9 mouse cellular contexts compared by ENCODE assay signal in genomic region chr10:66914288-66914975, GRCm38 (mm10).
A peak's percentile ranks its signal among the peaks of the same experiment; 100 is the strongest.
DNase-seq lines count a peak whose midpoint lies in the region; ATAC-seq and TF ChIP-seq lines count a peak whose summit lies in the region.
"Had no signal": no experiment of that assay in that cellular context is flagged by ENCODE, and none has a peak within 500 bp of the region (broad histone marks: within the 10 kb centered on the region; RNA-seq: fewer than 3 reads in every experiment).

No protein-coding gene starts in this region.

- H3K9ac ChIP-seq in hindbrain, embryonic 12.5 days = no peak overlapping the region
- H3K9ac ChIP-seq in limb, embryonic 13.5 days = no peak overlapping the region
- no peak overlapping the region for H3K9ac ChIP-seq in liver, embryonic 12.5 days

- H3K4me1 ChIP-seq in E14TG2a.4 (replicated peaks; ENCODE audit: low read depth, low read length) = peaks cover 93% of the 10 kb centered on the region
- peaks cover 40% of the 10 kb centered on the region for H3K4me1 ChIP-seq in hindbrain, embryonic 12.5 days
- peaks cover 50% of the 10 kb centered on the region for H3K4me1 ChIP-seq in limb, embryonic 13.5 days
- peaks cover 33% of the 10 kb centered on the region for H3K4me1 ChIP-seq in liver, embryonic 12.5 days

- no peaks in the 10 kb centered on the region for H3K27me3 ChIP-seq in E14TG2a.4 (ENCODE audit: insufficient read depth, low read length)
- H3K27me3 ChIP-seq in hindbrain, embryonic 12.5 days = no peaks in the 10 kb centered on the region
- H3K27me3 ChIP-seq in limb, embryonic 13.5 days = 0 out of 2 replicates have a peak, but pooled peaks cover 2% of the 10 kb centered on the region
- peaks cover 6% of the 10 kb centered on the region; the same call in 1 of the 2 replicates for H3K27me3 ChIP-seq in liver, embryonic 12.5 days (replicated peaks)

- peak; percentile 89 for DNase-seq in ZHBTc4 (ENCODE audit: low read depth, low spot score)
- no peak for DNase-seq in MN1 (ENCODE audit: low spot score)
- no peak for DNase-seq in c-Kit-positive CD71-positive TER-119-positive erythroid progenitor cells, embryonic 14.5 days (ENCODE audit: low spot score)

- no peak for TF ChIP-seq CTCF in E14TG2a.4 (conservative IDR thresholded peaks at IDR 0.05; ENCODE audit: low read length)

- H3K9me3 ChIP-seq in E14TG2a.4 (ENCODE audit: low read length) = no peaks in the 10 kb centered on the region
- no peaks in the 10 kb centered on the region for H3K9me3 ChIP-seq in hindbrain, embryonic 12.5 days (replicated peaks)
- no peaks in the 10 kb centered on the region for H3K9me3 ChIP-seq in limb, embryonic 13.5 days
- H3K9me3 ChIP-seq in liver, embryonic 12.5 days (replicated peaks) = no peaks in the 10 kb centered on the region

- peak; percentile 68 for ATAC-seq in hindbrain, embryonic 12.5 days (ENCODE audit: low FRiP score)
- no peak for ATAC-seq in limb, embryonic 13.5 days (ENCODE audit: low FRiP score, low read depth)
- ATAC-seq in liver, embryonic 12.5 days = no peak

- H3K27ac ChIP-seq in hindbrain, embryonic 12.5 days = peak overlapping the region; percentile 64
- H3K27ac ChIP-seq in limb, embryonic 13.5 days = no peak overlapping the region
- no peak overlapping the region for H3K27ac ChIP-seq in liver, embryonic 12.5 days
- H3K27ac ChIP-seq: layer of hippocampus, adult 2 months had no signal

- H3K4me3 ChIP-seq in E14TG2a.4 (replicated peaks; ENCODE audit: low read length) = peak overlapping the region; percentile 60
- no peak overlapping the region for H3K4me3 ChIP-seq in hindbrain, embryonic 12.5 days
- H3K4me3 ChIP-seq in limb, embryonic 13.5 days = no peak overlapping the region
- H3K4me3 ChIP-seq in liver, embryonic 12.5 days = no peak overlapping the region
- H3K4me3 ChIP-seq: myocyte had no signal

- no peaks in the 10 kb centered on the region for H3K36me3 ChIP-seq in E14TG2a.4 (ENCODE audit: insufficient read depth, low read length)
- H3K36me3 ChIP-seq in hindbrain, embryonic 12.5 days = no peaks in the 10 kb centered on the region
- H3K36me3 ChIP-seq in limb, embryonic 13.5 days = no peaks in the 10 kb centered on the region
- H3K36me3 ChIP-seq in liver, embryonic 12.5 days = no peaks in the 10 kb centered on the region

- H3K4me2 ChIP-seq in hindbrain, embryonic 12.5 days (replicated peaks) = peak overlapping the region; percentile 1; the same call in 1 of the 2 replicates
- peak overlapping the region; percentile 14 for H3K4me2 ChIP-seq in limb, embryonic 13.5 days (replicated peaks)
- no peak overlapping the region for H3K4me2 ChIP-seq in liver, embryonic 12.5 days

- 23% methylated on average over 12 of the region's 12 CpGs for WGBS in hindbrain, embryonic 12.5 days
- WGBS in limb, embryonic 13.5 days = 44% methylated on average over 12 of the region's 12 CpGs
- 65% methylated on average over 12 of the region's 12 CpGs for WGBS in liver, embryonic 12.5 days (ENCODE audit: insufficient replicate concordance)
